Mouse (Mus musculus) midbrain, postnatal 0 days (tissue): Measurements from ENCODE around the gene Spsb1. TPM values are rescaled to one million over a fixed set of nuclear protein-coding genes. Genes with fewer than 3 reads are reported as not detected.

ENCODE experiments used
- ATAC-seq: fragments of 200-750 bp; cut with Nextera tagmentation; 2 replicates; pipeline ENCODE4 v1.8.0; 2017; ENCODE audit warnings: moderate number of reproducible peaks, mild to moderate bottlenecking, moderate TSS enrichment, moderate library complexity; ENCODE audit not compliant: low FRiP score
- DNase-seq: peaks from one replicate; pipeline ENCODE4 v3.0.0-alpha.2; 2015; ENCODE audit warnings: low spot score
- H3K27ac ChIP-seq: fragments of 300-500 bp; sonication (generic); 2 replicates; pipeline ENCODE4 v1.5.1; 2014; ENCODE audit warnings: low read depth, mild to moderate bottlenecking, low read length, mixed read lengths
- H3K27me3 ChIP-seq: fragments of 300-500 bp; sonication (generic); 2 replicates; pipeline ENCODE4 v1.6.1; 2014; ENCODE audit warnings: low read length, control low read depth, mixed read lengths; ENCODE audit not compliant: insufficient read depth
- H3K36me3 ChIP-seq: fragments of 300-500 bp; sonication (generic); 2 replicates; pipeline ENCODE4 v1.6.1; 2014; ENCODE audit warnings: low read length, control low read depth, mixed read lengths; ENCODE audit not compliant: insufficient read depth
- H3K4me1 ChIP-seq: fragments of 300-500 bp; sonication (generic); 2 replicates; pipeline ENCODE4 v1.6.1; 2014; ENCODE audit warnings: mild to moderate bottlenecking, control low read depth, antibody characterized with exemption, low read length, mixed read lengths; ENCODE audit not compliant: insufficient read depth
- H3K4me2 ChIP-seq: fragments of 300-500 bp; sonication (generic); 2 replicates; pipeline ENCODE4 v1.6.1; 2014; ENCODE audit warnings: low read depth, mild to moderate bottlenecking, low read length, mixed read lengths; ENCODE audit not compliant: poor library complexity, severe bottlenecking
- H3K4me3 ChIP-seq: fragments of 300-500 bp; sonication (generic); 2 replicates; pipeline ENCODE4 v1.5.1; 2014; ENCODE audit warnings: low read depth, mild to moderate bottlenecking, low read length, moderate library complexity
- H3K9ac ChIP-seq: fragments of 300-500 bp; sonication (generic); replicated peaks from 2 replicates; pipeline ENCODE4 v1.6.1; 2014; ENCODE audit warnings: mild to moderate bottlenecking, low read length, moderate library complexity, mixed read lengths; ENCODE audit not compliant: poor library complexity, severe bottlenecking
- H3K9me3 ChIP-seq: fragments of 300-500 bp; sonication (generic); 2 replicates; pipeline ENCODE4 v1.6.1; 2016; ENCODE audit warnings: low read length, control low read depth
- CTCF ChIP-seq: IDR thresholded peaks from 2 replicates; pipeline ENCODE4 v1.5.1; 2016; ENCODE audit warnings: antibody characterized with exemption, mild to moderate bottlenecking
- WGBS: fragments of 180-500 bp; shearing (Covaris S2); extraction: QIAGEN DNeasy Blood & Tissue Kit; methylation state at CpG from one replicate; pipeline ENCODE4 v1.1.7; 2014; 5-methylcytosine and 5-hydroxymethylcytosine counted together
- polyA plus RNA-seq: library from polyadenylated mRNA; unstranded; fragments of >200 nt; fragmentation: Nextera tagmentation; extraction: Ambion mirVana; gene quantifications from 2 replicates; pipeline ENCODE4 v1.2.1, GENCODE M21; 2015
- total RNA-seq: library from RNA; depleted of rRNA; stranded (reverse); fragments of >200 nt; gene quantifications from 2 replicates; pipeline ENCODE4 v1.2.3, GENCODE M21; 2014; rRNA removed

The Spsb1 gene
- 6.2 and 13.6 TPM in 2 replicates for total RNA-seq
- 4.4 and 4.7 TPM in 2 replicates for polyA plus RNA-seq

- Histone ChIP-seq H3K36me3 (no peaks in the 10 kb centered on the region), H3K9ac (peak within 1 kb of the TSS; percentile 65), H3K9me3 (no peaks in the 10 kb centered on the region), H3K4me1 (no peaks in the 10 kb centered on the region), H3K4me3 (peak within 1 kb of the TSS; percentile 53), H3K27me3 (peaks cover 25% of the 10 kb centered on the region), H3K27ac (0 out of 2 replicates have a peak within 1 kb of the TSS, but pooled peaks have one; percentile 34), H3K4me2 (peak within 1 kb of the TSS; percentile 99)
- peak; percentile 92 for DNase-seq
- TF ChIP-seq CTCF: no peak
- peak; percentile 72 for ATAC-seq
- WGBS: 0% methylated on average over 49 of the region's 51 CpGs
Observed at GRCm38 (mm10) chr4:149954893-149955439, at the start of gene Spsb1. Gene Spsb1, minus strand, starts transcription at chr4:149955043.

GRCm38 (mm10) chr4:150003641-150004040 lies 48.8 kb upstream of the Spsb1 start:
- H3K4me1 ChIP-seq: peaks cover 2% of the 10 kb centered on the region; the same call in 1 of the 2 replicates
- no peaks in the 10 kb centered on the region for H3K9me3 ChIP-seq
- no peaks in the 10 kb centered on the region for H3K36me3 ChIP-seq
- no peak for TF ChIP-seq CTCF
- DNase-seq (no peak), ATAC-seq (no peak)
- no peak overlapping the region for H3K4me3 ChIP-seq
- no peak overlapping the region for H3K9ac ChIP-seq
- no peak overlapping the region for H3K4me2 ChIP-seq
- 90% methylated on average over 4 of the region's 4 CpGs for WGBS
- no peaks in the 10 kb centered on the region for H3K27me3 ChIP-seq
- no peak overlapping the region for H3K27ac ChIP-seq

DNA sequence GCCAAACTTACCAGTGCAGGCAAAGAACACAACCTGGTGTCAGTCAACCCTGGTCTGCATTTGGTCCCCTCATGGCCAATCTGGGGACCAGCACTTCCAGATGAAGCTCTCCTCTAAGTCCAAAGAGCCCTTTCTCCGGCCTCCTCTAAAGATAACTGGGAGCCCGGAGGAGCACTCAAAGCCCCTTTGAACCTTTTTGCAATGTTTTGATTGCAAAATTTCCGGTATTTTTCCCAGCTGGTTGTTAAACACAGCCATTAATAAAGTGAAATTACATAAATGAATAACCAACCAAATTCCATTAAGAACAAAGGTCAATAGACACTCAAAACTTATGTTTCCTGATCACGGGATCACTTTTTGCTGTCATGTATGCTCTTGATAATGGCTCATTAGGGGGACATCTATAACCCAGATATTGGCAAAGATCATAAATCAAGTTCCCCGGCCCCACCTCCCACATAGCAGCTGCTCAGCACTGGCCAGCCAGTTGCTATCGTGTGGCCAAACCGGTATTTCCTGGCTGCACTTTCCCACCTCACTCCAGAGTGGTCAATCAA lies 48.3 kb upstream of the Spsb1 start:
- Histone ChIP-seq H3K27ac (no peak overlapping the region), H3K9me3 (no peaks in the 10 kb centered on the region), H3K4me2 (no peak overlapping the region)

DNA sequence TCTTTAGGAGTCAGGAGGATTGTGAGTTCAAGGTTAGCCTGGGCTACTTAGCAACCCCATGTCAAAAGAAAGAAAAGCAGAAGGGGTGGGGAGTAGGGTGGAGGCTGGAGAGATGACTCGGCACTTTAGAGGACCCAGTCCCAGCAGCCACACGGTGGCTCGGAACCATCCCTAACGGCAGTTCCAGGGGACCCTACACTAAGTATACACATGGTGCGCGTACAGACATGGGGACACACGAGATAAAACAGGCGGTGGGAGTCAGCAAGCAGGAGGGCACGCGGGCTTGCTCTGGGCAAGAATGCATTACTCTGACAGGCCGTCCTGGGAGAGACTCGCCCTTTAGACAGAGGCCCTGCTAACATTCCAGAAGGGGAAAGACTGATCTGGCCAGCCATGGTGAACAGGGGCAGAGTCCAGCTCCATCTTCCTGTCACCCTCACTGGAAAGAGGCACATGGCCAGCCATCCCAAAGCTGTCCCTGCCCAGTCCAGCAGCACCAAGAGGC lies 47.2 kb upstream of the Spsb1 start:
- H3K4me1 ChIP-seq: no peaks in the 10 kb centered on the region
- no peaks in the 10 kb centered on the region for H3K36me3 ChIP-seq
- H3K4me3 ChIP-seq: no peak overlapping the region
- no peak for ATAC-seq
- no peak overlapping the region for H3K9ac ChIP-seq
- 75% methylated on average over 12 of the region's 12 CpGs for WGBS
- H3K9me3 ChIP-seq: no peaks in the 10 kb centered on the region
- H3K27me3 ChIP-seq: no peaks in the 10 kb centered on the region
- TF ChIP-seq CTCF: no peak
- H3K27ac ChIP-seq: no peak overlapping the region
- DNase-seq: no peak
- H3K4me2 ChIP-seq: no peak overlapping the region

More for the DNA sequence above, 48.3 kb upstream of the Spsb1 start:
- DNase-seq: no peak
- ATAC-seq: no peak
- Histone ChIP-seq H3K9ac (no peak overlapping the region), H3K36me3 (no peaks in the 10 kb centered on the region), H3K4me3 (no peak overlapping the region), H3K4me1 (peaks cover 2% of the 10 kb centered on the region; the same call in 1 of the 2 replicates), H3K27me3 (no peaks in the 10 kb centered on the region)
- WGBS: 80% methylated on average over 7 of the region's 7 CpGs
- no peak for TF ChIP-seq CTCF

GRCm38 (mm10) chr4:150001221-150001860 lies 46.5 kb upstream of the Spsb1 start:
- no peak overlapping the region for H3K4me3 ChIP-seq
- ATAC-seq (no peak), DNase-seq (no peak)
- no peak overlapping the region for H3K9ac ChIP-seq
- no peaks in the 10 kb centered on the region for H3K27me3 ChIP-seq
- 75% methylated on average over 10 of the region's 10 CpGs for WGBS
- no peak overlapping the region for H3K4me2 ChIP-seq
- H3K36me3 ChIP-seq: no peaks in the 10 kb centered on the region
- no peaks in the 10 kb centered on the region for H3K4me1 ChIP-seq
- no peaks in the 10 kb centered on the region for H3K9me3 ChIP-seq
- no peak for TF ChIP-seq CTCF
- 0 out of 2 replicates have a peak overlapping the region, but pooled peaks have one; percentile 9 for H3K27ac ChIP-seq
